Mouse (Mus musculus): ENCODE data around the gene Sectm1a.

DNA sequence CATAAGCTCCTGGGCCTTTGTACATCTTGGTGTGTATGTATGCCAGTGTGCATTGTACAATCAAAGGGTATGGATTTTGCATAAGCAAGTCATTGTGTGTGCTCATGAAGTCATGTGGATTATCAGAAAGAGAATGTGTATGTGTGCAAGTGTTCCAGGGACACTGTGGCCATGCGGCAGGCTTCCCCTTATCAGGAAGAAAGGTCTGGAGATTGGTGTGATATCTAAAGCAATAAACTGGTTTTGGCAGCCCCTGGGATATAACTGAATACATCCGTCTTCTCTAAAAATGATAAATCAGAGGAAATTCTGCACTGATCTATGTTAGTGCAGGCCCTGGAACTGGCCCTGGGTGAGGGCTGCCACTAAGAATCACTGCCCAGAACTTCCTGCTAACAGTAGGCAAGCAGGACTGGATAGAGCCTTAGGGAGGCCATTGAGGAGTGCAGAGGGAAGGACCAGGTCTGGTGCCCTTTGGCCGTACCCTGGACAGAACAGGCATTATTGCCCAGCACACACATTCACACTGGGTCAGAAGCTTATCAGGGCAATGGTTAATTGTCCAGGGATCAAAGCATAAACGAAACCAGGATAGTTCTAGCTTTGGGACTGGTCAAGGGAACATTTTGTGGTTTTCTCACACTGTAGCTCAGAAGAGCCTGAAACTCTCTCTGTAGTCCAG is 20.2 kb upstream of the Sectm1a start:
- no peak for TF ChIP-seq HCFC1 (IDR thresholded peaks at IDR 0.05; ENCODE audit: borderline replicate concordance, insufficient read depth, low read length)
- no peak for TF ChIP-seq ZNF384 (IDR thresholded peaks at IDR 0.05; ENCODE audit: low read depth, low read length)
- no peak for TF ChIP-seq MAFK (IDR thresholded peaks at IDR 0.05; ENCODE audit: insufficient read depth, low read depth, low read length)
- no peak for TF ChIP-seq CHD2 (IDR thresholded peaks at IDR 0.05; ENCODE audit: low read depth, low read length)
